Mouse (Mus musculus) heart, embryonic 16.5 days (tissue): ENCODE data around the gene Gnb5. TPM values are rescaled to one million over a fixed set of nuclear protein-coding genes. Genes with fewer than 3 reads are reported as not detected.

Source experiments
- ATAC-seq: fragments of 200-750 bp; cut with Nextera tagmentation; replicated peaks from 2 replicates; pipeline ENCODE4 v1.8.0; 2017; ENCODE audit warnings: moderate number of reproducible peaks; ENCODE audit not compliant: insufficient read depth, low FRiP score; ENCODE audit errors: extremely low read depth
- H3K27ac ChIP-seq: fragments of 300-500 bp; sonication (generic); 2 replicates; pipeline ENCODE4 v1.5.1; 2014; ENCODE audit warnings: mild to moderate bottlenecking, low read length, control low read depth, moderate library complexity
- H3K27me3 ChIP-seq: fragments of 300-500 bp; sonication (generic); 2 replicates; pipeline ENCODE4 v1.6.1; 2014; ENCODE audit warnings: low read length, mixed read lengths; ENCODE audit not compliant: control insufficient read depth, insufficient read depth
- H3K36me3 ChIP-seq: fragments of 300-500 bp; sonication (generic); 2 replicates; pipeline ENCODE4 v1.6.1; 2014; ENCODE audit not compliant: control insufficient read depth, insufficient read depth
- H3K4me1 ChIP-seq: fragments of 300-500 bp; sonication (generic); 2 replicates; pipeline ENCODE4 v1.6.1; 2014; ENCODE audit warnings: low read length, mixed read lengths; ENCODE audit not compliant: control insufficient read depth, insufficient read depth
- H3K4me2 ChIP-seq: fragments of 300-500 bp; sonication (generic); 2 replicates; pipeline ENCODE4 v1.6.1; 2014; ENCODE audit warnings: low read depth, mild to moderate bottlenecking, control low read depth, low read length
- H3K4me3 ChIP-seq: fragments of 300-500 bp; sonication (generic); 2 replicates; pipeline ENCODE4 v1.5.1; 2014; ENCODE audit warnings: mild to moderate bottlenecking, control low read depth, low read length
- H3K9ac ChIP-seq: fragments of 300-500 bp; sonication (generic); 2 replicates; pipeline ENCODE4 v1.6.1; 2014; ENCODE audit warnings: low read length, control low read depth
- H3K9me3 ChIP-seq: fragments of 300-500 bp; sonication (generic); replicated peaks from 2 replicates; pipeline ENCODE4 v1.6.1; 2016; ENCODE audit warnings: low read length; ENCODE audit not compliant: control insufficient read depth
- WGBS: fragments of 180-500 bp; shearing (Covaris S2); extraction: QIAGEN DNeasy Blood & Tissue Kit; methylation state at CpG from one replicate; pipeline ENCODE4 v1.1.7; 2014; 5-methylcytosine and 5-hydroxymethylcytosine counted together
- polyA plus RNA-seq: library from polyadenylated mRNA; unstranded; fragments of >200 nt; fragmentation: Nextera tagmentation; extraction: Ambion mirVana; gene quantifications from 2 replicates; pipeline ENCODE4 v1.2.1, GENCODE M21; 2015

The Gnb5 gene
- 62.6 and 66.9 TPM in 2 replicates for polyA plus RNA-seq

GRCm38 (mm10) chr9:75306126-75306898 lies at the start of gene Gnb5:
Gene Gnb5 (plus strand): TSS chr9:75306288.
- Histone ChIP-seq H3K36me3 (no peaks in the 10 kb centered on the region), H3K9me3 (no peaks in the 10 kb centered on the region), H3K4me2 (no peak within 1 kb of the TSS), H3K4me1 (peaks cover 3% of the 10 kb centered on the region; the same call in 1 of the 2 replicates), H3K27ac (no peak within 1 kb of the TSS), H3K9ac (no peak within 1 kb of the TSS), H3K4me3 (no peak within 1 kb of the TSS), H3K27me3 (no peaks in the 10 kb centered on the region)
- WGBS, result 74% methylated on average over 11 of the region's 11 CpGs
- no peak for ATAC-seq

GRCm38 (mm10) chr9:75258792-75259191 lies 47.3 kb upstream of the Gnb5 start:
- H3K4me2 ChIP-seq, result no peak overlapping the region
- ATAC-seq, result no peak
- no peak overlapping the region for H3K27ac ChIP-seq
- H3K9me3 ChIP-seq, result 0 out of 2 replicates have a peak, but pooled peaks cover 2% of the 10 kb centered on the region
- no peak overlapping the region for H3K4me3 ChIP-seq
- H3K27me3 ChIP-seq, result no peaks in the 10 kb centered on the region
- 58% methylated on average over 4 of the region's 4 CpGs for WGBS
- peaks cover 3% of the 10 kb centered on the region; the same call in 1 of the 2 replicates for H3K36me3 ChIP-seq
- peaks cover 10% of the 10 kb centered on the region for H3K4me1 ChIP-seq
- H3K9ac ChIP-seq, result no peak overlapping the region

GRCm38 (mm10) chr9:75259656-75260055 lies 46.4 kb upstream of the Gnb5 start:
- Histone ChIP-seq H3K27me3 (no peaks in the 10 kb centered on the region), H3K4me1 (peaks cover 2% of the 10 kb centered on the region), H3K4me3 (no peak overlapping the region), H3K36me3 (peaks cover 3% of the 10 kb centered on the region; the same call in 1 of the 2 replicates), H3K9me3 (0 out of 2 replicates have a peak, but pooled peaks cover 2% of the 10 kb centered on the region), H3K4me2 (no peak overlapping the region), H3K27ac (no peak overlapping the region), H3K9ac (no peak overlapping the region)
- 89% methylated on average over 4 of the region's 4 CpGs for WGBS
- ATAC-seq, result no peak

GRCm38 (mm10) chr9:75261332-75261872 lies 44.7 kb upstream of the Gnb5 start:
- no peaks in the 10 kb centered on the region for H3K4me1 ChIP-seq
- no peak overlapping the region for H3K4me3 ChIP-seq
- H3K9me3 ChIP-seq, result 0 out of 2 replicates have a peak, but pooled peaks cover 2% of the 10 kb centered on the region
- H3K27me3 ChIP-seq, result no peaks in the 10 kb centered on the region
- H3K4me2 ChIP-seq, result no peak overlapping the region
- peaks cover 3% of the 10 kb centered on the region; the same call in 1 of the 2 replicates for H3K36me3 ChIP-seq
- H3K27ac ChIP-seq, result no peak overlapping the region
- no peak overlapping the region for H3K9ac ChIP-seq
- no peak for ATAC-seq
- WGBS, result 36% methylated on average over 8 of the region's 8 CpGs

GRCm38 (mm10) chr9:75262235-75262826 lies 43.8 kb upstream of the Gnb5 start:
- ATAC-seq, result no peak
- Histone ChIP-seq H3K4me3 (no peak overlapping the region), H3K36me3 (peaks cover 3% of the 10 kb centered on the region; the same call in 1 of the 2 replicates), H3K4me2 (no peak overlapping the region), H3K4me1 (no peaks in the 10 kb centered on the region), H3K9me3 (0 out of 2 replicates have a peak, but pooled peaks cover 2% of the 10 kb centered on the region), H3K27me3 (no peaks in the 10 kb centered on the region), H3K9ac (no peak overlapping the region), H3K27ac (no peak overlapping the region)
- WGBS, result 59% methylated on average over 8 of the region's 8 CpGs

- no peak for ATAC-seq
- H3K9ac ChIP-seq, result no peak overlapping the region
- no peak overlapping the region for H3K4me2 ChIP-seq
- no peaks in the 10 kb centered on the region for H3K4me1 ChIP-seq
- 0 out of 2 replicates have a peak, but pooled peaks cover 2% of the 10 kb centered on the region for H3K9me3 ChIP-seq
- no peaks in the 10 kb centered on the region for H3K27me3 ChIP-seq
- WGBS, result 32% methylated on average over 3 of the region's 3 CpGs
- no peak overlapping the region for H3K27ac ChIP-seq
- no peak overlapping the region for H3K4me3 ChIP-seq
- peaks cover 3% of the 10 kb centered on the region; the same call in 1 of the 2 replicates for H3K36me3 ChIP-seq
Observed at GRCm38 (mm10) chr9:75264008-75264718, 41.9 kb upstream of the Gnb5 start.

- H3K9ac ChIP-seq, result no peak overlapping the region
- no peaks in the 10 kb centered on the region for H3K4me1 ChIP-seq
- H3K9me3 ChIP-seq, result no peaks in the 10 kb centered on the region
- no peak overlapping the region for H3K27ac ChIP-seq
- ATAC-seq, result no peak
- no peaks in the 10 kb centered on the region for H3K27me3 ChIP-seq
- no peak overlapping the region for H3K4me3 ChIP-seq
- WGBS, result 76% methylated on average over 6 of the region's 6 CpGs
- no peaks in the 10 kb centered on the region for H3K36me3 ChIP-seq
- no peak overlapping the region for H3K4me2 ChIP-seq
Observed at GRCm38 (mm10) chr9:75267147-75267546, 38.9 kb upstream of the Gnb5 start.

GRCm38 (mm10) chr9:75270382-75270781 lies 35.7 kb upstream of the Gnb5 start:
- no peaks in the 10 kb centered on the region for H3K36me3 ChIP-seq
- H3K4me1 ChIP-seq, result no peaks in the 10 kb centered on the region
- H3K27me3 ChIP-seq, result no peaks in the 10 kb centered on the region
- no peaks in the 10 kb centered on the region for H3K9me3 ChIP-seq
- 59% methylated on average over 6 of the region's 6 CpGs for WGBS
- ATAC-seq, result no peak
- no peak overlapping the region for H3K4me2 ChIP-seq
- no peak overlapping the region for H3K4me3 ChIP-seq
- no peak overlapping the region for H3K9ac ChIP-seq
- H3K27ac ChIP-seq, result no peak overlapping the region
